Mouse (Mus musculus) pancreas, adult 10 weeks (tissue): ENCODE data around the gene Krtap4-1. TPM values are rescaled to one million over a fixed set of nuclear protein-coding genes. Genes with fewer than 3 reads are reported as not detected.

Experiments
- polyA plus RNA-seq: library from polyadenylated mRNA; stranded (reverse); fragments of 350-450 nt; fragmentation: Illumina TruSeq; extraction: RNeasy Lipid Tissue Mini Kit (QIAGEN cat#74804); gene quantifications from one replicate; pipeline ENCODE4 v1.2.3, GENCODE M21; 2015; ENCODE audit warnings: low read depth, low replicate concordance; ENCODE audit not compliant: insufficient read depth

Krtap4-1 gene
- not detected for polyA plus RNA-seq

GRCm38 (mm10) chr11:99628138-99628537 lies at the start of gene Krtap4-1:
Krtap4-1 (minus strand) TSS chr11:99628238.

GRCm38 (mm10) chr11:99665860-99666259 lies 37.8 kb upstream of the Krtap4-1 start, which contains the start of gene Krtap4-6:
Krtap4-6 (minus strand) TSS chr11:99665960.

GRCm38 (mm10) chr11:99658467-99659010 lies 30.5 kb upstream of the Krtap4-1 start, which contains the start of gene Gm11563:
Gm11563 (minus strand) TSS chr11:99658960.

GRCm38 (mm10) chr11:99650136-99650535 lies 22.1 kb upstream of the Krtap4-1 start, which contains the start of gene Gm11555:
Gm11555 (minus strand) TSS chr11:99650236.

GRCm38 (mm10) chr11:99643635-99644139 lies 15.6 kb upstream of the Krtap4-1 start, which contains the start of gene Krtap4-7:
Krtap4-7 (minus strand) TSS chr11:99644089.

GRCm38 (mm10) chr11:99634653-99635134 lies 6.7 kb upstream of the Krtap4-1 start, which contains the start of gene Krtap4-2:
Krtap4-2 (minus strand) TSS chr11:99635084.

GRCm38 (mm10) chr11:99620335-99620734 lies 7.7 kb downstream of the Krtap4-1 start, which contains the start of gene Gm11562:
Gm11562 (minus strand) TSS chr11:99620435.

GRCm38 (mm10) chr11:99614796-99615363 lies 13.2 kb downstream of the Krtap4-1 start, which contains the start of gene Krtap2-4:
Krtap2-4 (minus strand) TSS chr11:99614846.

GRCm38 (mm10) chr11:99610089-99610488 lies 17.9 kb downstream of the Krtap4-1 start, which contains the start of gene Gm11937:
Gm11937 (minus strand) TSS chr11:99610189.

GRCm38 (mm10) chr11:99603208-99603607 lies 24.8 kb downstream of the Krtap4-1 start, which contains the start of gene Gm11938:
Gm11938 (minus strand) TSS chr11:99603308.

GRCm38 (mm10) chr11:99597742-99598141 lies 30.3 kb downstream of the Krtap4-1 start, which contains the start of gene Krtap9-3:
Krtap9-3 (minus strand) TSS chr11:99598105.

GRCm38 (mm10) chr11:99590981-99591380 lies 37.1 kb downstream of the Krtap4-1 start, which contains the start of gene Krtap1-3:
Krtap1-3 (minus strand) TSS chr11:99591339.

GRCm38 (mm10) chr11:99583245-99583704 lies 44.8 kb downstream of the Krtap4-1 start, which contains the start of gene Krtap1-4:
Krtap1-4 (minus strand) TSS chr11:99583654.

GRCm38 (mm10) chr11:99580636-99581035 lies 47.4 kb downstream of the Krtap4-1 start, which contains the start of gene Krtap1-5:
Krtap1-5 (minus strand) TSS chr11:99581016.

Other genes starting within 250 kb of the Krtap4-1 start
- 3.7 TPM for gene Krt10, start 238.9 kb downstream of the Krtap4-1 start, polyA plus RNA-seq
- gene Krt12, start 206.0 kb downstream of the Krtap4-1 start, polyA plus RNA-seq = not detected
- not detected for gene Krt20, start 190.1 kb downstream of the Krtap4-1 start, polyA plus RNA-seq
- 2.0 TPM for gene Krt23, start 135.1 kb downstream of the Krtap4-1 start, polyA plus RNA-seq
- not detected for gene Krt39, start 106.9 kb downstream of the Krtap4-1 start, polyA plus RNA-seq
- gene Krt40, start 85.1 kb downstream of the Krtap4-1 start, polyA plus RNA-seq = not detected
- gene Krtap3-3, start 77.4 kb downstream of the Krtap4-1 start, polyA plus RNA-seq = not detected
- not detected for gene Krtap3-2, start 71.4 kb downstream of the Krtap4-1 start, polyA plus RNA-seq
- not detected for gene Gm11939, start 68.8 kb downstream of the Krtap4-1 start, polyA plus RNA-seq
- gene Krtap3-1, start 61.6 kb downstream of the Krtap4-1 start, polyA plus RNA-seq = not detected
- gene Krtap1-5, start 47.2 kb downstream of the Krtap4-1 start, polyA plus RNA-seq = not detected
- not detected for gene Krtap1-4, start 44.6 kb downstream of the Krtap4-1 start, polyA plus RNA-seq
- gene Krtap1-3, start 36.9 kb downstream of the Krtap4-1 start, polyA plus RNA-seq = not detected
- not detected for gene Krtap9-3, start 30.1 kb downstream of the Krtap4-1 start, polyA plus RNA-seq
- gene Gm11938, start 24.9 kb downstream of the Krtap4-1 start, polyA plus RNA-seq = not detected
- gene Gm11937, start 18.0 kb downstream of the Krtap4-1 start, polyA plus RNA-seq = not detected
- not detected for gene Krtap2-4, start 13.4 kb downstream of the Krtap4-1 start, polyA plus RNA-seq
- not detected for gene Gm11562, start 7.8 kb downstream of the Krtap4-1 start, polyA plus RNA-seq
- not detected for gene Krtap4-2, start 6.8 kb upstream of the Krtap4-1 start, polyA plus RNA-seq
- gene Krtap4-7, start 15.9 kb upstream of the Krtap4-1 start, polyA plus RNA-seq = not detected
- not detected for gene Gm11555, start 22.0 kb upstream of the Krtap4-1 start, polyA plus RNA-seq
- not detected for gene Gm11563, start 30.7 kb upstream of the Krtap4-1 start, polyA plus RNA-seq
- not detected for gene Krtap4-6, start 37.7 kb upstream of the Krtap4-1 start, polyA plus RNA-seq
- gene Gm14190, start 62.5 kb upstream of the Krtap4-1 start, polyA plus RNA-seq = not detected
- not detected for gene Gm14180, start 106.1 kb upstream of the Krtap4-1 start, polyA plus RNA-seq
- gene Gm11595, start 144.7 kb upstream of the Krtap4-1 start, polyA plus RNA-seq = not detected
- gene Krtap4-8, start 152.5 kb upstream of the Krtap4-1 start, polyA plus RNA-seq = not detected
- not detected for gene Krtap4-9, start 157.0 kb upstream of the Krtap4-1 start, polyA plus RNA-seq
- not detected for gene Gm11596, start 165.2 kb upstream of the Krtap4-1 start, polyA plus RNA-seq
- not detected for gene Gm11569, start 170.7 kb upstream of the Krtap4-1 start, polyA plus RNA-seq
- gene Gm11554, start 176.2 kb upstream of the Krtap4-1 start, polyA plus RNA-seq = not detected
- not detected for gene Krtap4-13, start 181.7 kb upstream of the Krtap4-1 start, polyA plus RNA-seq
- gene Gm11564, start 187.4 kb upstream of the Krtap4-1 start, polyA plus RNA-seq = not detected
- gene 2300003K06Rik, start 209.8 kb upstream of the Krtap4-1 start, polyA plus RNA-seq = not detected
- gene Krtap4-16, start 223.4 kb upstream of the Krtap4-1 start, polyA plus RNA-seq = not detected
- not detected for gene Gm11568, start 229.7 kb upstream of the Krtap4-1 start, polyA plus RNA-seq
- gene Gm11559, start 236.2 kb upstream of the Krtap4-1 start, polyA plus RNA-seq = not detected
- not detected for gene Krtap9-1, start 245.2 kb upstream of the Krtap4-1 start, polyA plus RNA-seq